Mouse (Mus musculus): ENCODE results near the gene Pdilt.
A peak's percentile ranks its signal among the peaks of the same experiment; 100 is the strongest.
"Not testable (repeated sequence)": the region's sequence is repeated elsewhere in the genome, so short reads cannot be mapped to it uniquely, and the experiment has no call there.

The Pdilt gene

DNA sequence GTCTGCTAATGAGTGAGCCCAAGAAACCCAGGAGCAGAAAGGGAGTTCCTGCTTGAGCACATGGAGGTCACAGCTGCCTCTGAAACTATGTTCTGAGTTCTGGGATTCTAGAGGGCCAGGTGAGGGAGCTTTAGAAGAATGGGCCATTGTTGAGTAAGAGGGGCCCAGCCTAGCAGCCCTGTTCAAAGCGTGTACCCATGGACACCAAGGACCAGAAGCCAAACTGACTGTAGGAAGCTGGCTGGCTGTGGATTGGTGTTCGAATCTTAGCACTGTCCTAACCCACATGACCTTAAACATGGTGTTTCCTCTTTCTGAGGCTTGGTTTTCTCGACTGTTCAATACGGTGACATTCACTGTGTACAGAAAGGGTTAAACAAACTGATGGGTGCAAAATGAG, at the start of gene Pdilt:
Gene Pdilt, minus strand, starts transcription at position 101 of the 400 bp plus-strand sequence.
- no peak for DNase-seq (ENCODE audit: low spot score)

- DNase-seq (ENCODE audit: low spot score) = not testable (repeated sequence)
Measured at GRCm38 (mm10) chr7:119562476-119562875, 39.2 kb upstream of the Pdilt start.

- DNase-seq (ENCODE audit: low spot score) = no peak
Measured at GRCm38 (mm10) chr7:119561441-119561840, 38.2 kb upstream of the Pdilt start.

GRCm38 (mm10) chr7:119560452-119560835, 37.2 kb upstream of the Pdilt start:
- DNase-seq (ENCODE audit: low spot score) = no peak

DNA sequence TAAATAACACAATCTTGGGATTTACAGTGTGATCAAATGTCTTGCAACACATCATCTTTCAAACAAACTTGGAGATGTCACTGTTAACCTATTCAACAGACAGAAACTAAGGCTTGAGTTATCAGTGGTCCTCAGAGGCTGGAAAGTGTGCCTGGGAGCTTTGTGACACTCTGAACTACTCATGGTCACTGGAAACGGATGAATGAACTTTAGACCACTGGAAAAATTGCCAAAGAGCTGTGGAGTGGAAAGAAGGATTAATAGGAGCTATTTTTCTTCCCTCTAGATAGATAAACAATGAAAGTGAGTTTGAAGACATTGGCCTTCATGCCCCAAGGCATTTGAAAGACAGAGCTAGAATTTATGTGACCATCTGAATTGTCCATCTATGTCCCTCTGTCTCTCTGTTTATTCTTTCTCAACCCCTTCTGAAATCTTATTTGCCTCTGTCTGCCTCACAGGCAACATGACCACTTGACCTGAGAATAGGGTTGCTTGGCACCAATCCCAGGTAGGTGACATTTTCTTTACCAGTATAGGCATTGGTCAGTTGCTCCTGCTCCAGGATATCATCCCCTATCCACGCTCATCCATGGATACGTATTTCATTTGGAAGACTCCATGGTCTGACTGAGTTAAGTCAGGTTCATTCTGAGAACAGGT, 36.6 kb upstream of the Pdilt start:
- DNase-seq (ENCODE audit: low spot score) = no peak

GRCm38 (mm10) chr7:119554040-119554439, 30.8 kb upstream of the Pdilt start, which contains the start of gene Acsm2:
TSS of gene Acsm2 (plus strand) at chr7:119554340.
- DNase-seq (ENCODE audit: low spot score) = no peak

DNA sequence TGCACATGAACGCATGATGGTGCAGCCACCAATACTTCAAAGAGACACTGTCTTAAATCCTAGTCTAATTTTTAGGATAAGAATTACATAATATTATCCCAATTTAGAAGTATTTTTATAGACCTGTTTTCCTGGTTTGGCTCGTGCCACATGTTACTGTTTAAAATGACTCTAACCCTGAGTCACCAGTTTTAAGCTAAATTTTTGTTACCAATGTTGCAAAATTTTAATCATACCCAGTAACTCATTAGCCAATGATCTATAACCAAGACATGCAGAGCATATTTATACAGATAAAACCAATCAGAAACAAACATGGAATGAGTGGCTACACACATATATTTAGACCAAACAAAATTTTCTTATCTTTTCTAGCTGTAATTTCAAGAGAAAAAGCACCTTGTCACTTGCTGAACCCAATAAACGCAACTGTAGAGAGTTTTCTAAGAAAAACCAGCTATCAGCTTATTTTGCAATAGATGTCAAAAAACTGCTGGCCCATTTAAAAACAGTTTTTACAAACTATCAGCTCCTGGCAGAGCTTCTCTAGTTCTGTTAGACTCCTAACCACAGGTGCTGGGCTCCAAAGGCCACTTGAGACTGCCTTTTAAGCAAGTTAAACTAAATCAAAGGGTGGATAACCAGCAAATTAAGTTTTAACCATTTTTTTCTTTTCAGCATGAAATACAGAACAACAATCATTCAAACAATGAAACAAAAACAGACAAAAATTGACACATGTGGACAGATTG, 27.4 kb upstream of the Pdilt start:
- DNase-seq (ENCODE audit: low spot score) = no peak

GRCm38 (mm10) chr7:119545572-119545971, 22.3 kb upstream of the Pdilt start:
- DNase-seq (ENCODE audit: low spot score) = no peak

DNA sequence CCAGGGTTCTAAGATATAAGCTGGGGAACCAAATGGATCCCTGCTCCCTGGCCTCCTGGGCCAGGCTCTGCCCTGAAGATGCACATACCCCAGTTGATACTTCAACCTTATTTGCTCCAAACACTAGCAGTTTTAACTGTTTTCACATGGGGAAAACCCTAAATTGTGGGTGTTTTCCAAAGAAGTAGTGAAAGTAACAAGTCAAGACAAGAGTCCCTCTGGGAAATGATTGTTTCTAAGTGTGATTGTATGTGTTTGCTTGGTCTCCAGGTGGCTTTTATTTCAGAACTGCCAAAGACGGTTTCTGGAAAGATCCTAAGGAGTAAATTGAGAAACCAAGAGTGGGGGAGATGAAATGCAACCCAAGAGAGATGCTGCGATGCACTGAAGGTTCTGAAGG, 19.2 kb upstream of the Pdilt start:
- no peak for DNase-seq (ENCODE audit: low spot score)

- DNase-seq (ENCODE audit: low spot score) = no peak
Measured at GRCm38 (mm10) chr7:119534389-119534788, 11.1 kb upstream of the Pdilt start.

DNA sequence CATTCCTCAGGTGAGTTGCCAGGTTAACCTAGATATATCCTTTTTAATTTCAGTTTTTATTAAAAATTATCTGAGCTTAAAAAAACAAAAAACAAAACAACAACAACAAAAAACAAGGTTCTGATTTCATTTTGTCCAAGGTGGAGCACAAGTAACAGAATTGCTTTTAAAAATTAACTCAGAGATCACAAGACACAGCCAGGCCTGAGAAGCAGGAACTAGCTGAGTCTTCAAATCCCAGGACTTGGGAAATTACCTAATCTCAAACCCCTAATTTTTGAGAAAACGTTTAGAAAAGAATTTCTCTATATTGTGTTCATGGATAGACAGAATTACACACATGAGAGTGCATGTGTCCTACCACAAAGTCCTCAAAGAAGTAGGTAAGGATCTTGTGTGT, 9.6 kb upstream of the Pdilt start:
- DNase-seq (ENCODE audit: low spot score) = no peak

- DNase-seq (ENCODE audit: low spot score) = no peak
Measured at GRCm38 (mm10) chr7:119528617-119529016, 5.3 kb upstream of the Pdilt start.

- no peak for DNase-seq (ENCODE audit: low spot score)
Measured at GRCm38 (mm10) chr7:119527548-119527947, 4.3 kb upstream of the Pdilt start.

GRCm38 (mm10) chr7:119527135-119527534, 3.8 kb upstream of the Pdilt start:
- no peak for DNase-seq (ENCODE audit: low spot score)

- DNase-seq (ENCODE audit: low spot score) = no peak
Measured at GRCm38 (mm10) chr7:119526486-119526885, 3.2 kb upstream of the Pdilt start.

DNA sequence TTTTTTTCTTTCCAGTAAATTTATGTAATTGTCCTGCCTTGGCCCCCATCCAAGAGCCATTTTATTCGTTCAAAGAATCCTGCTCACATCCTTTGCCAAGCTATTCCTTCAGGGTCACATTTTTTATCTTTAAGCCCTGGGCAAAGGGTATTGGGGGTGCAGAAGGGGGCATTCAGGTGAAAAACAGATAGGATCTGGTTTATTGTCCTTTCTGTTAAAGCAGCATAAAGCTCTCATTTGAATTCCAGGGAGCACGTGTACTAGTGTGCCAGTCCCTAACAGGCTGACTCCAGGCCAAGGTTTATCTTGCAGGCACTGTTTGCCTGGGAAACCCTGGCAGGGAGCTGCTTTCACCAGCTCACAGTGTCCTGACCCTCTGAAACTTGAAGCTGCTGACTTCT, 2.6 kb upstream of the Pdilt start:
- no peak for DNase-seq (ENCODE audit: low spot score)

DNA sequence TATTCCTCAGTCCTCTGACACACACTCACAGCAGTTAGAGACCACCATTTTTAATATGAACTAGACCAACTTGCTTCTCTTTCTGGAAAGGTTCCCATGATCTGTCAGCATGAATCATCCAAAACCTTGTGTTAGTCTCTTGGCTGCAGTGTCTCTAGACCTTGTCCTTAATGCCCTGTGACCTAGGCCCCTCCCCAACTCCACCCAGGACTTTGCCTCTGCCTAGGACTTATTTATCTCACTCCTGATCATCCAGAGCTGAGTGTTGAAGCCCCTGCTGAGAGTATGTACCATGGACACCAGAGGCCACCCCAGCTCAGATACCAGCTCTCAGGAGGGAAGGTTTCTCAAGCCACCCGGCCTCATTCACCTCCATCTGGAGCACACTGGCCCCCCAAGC, 904 bp downstream of the Pdilt start:
- DNase-seq (ENCODE audit: low spot score) = no peak

- no peak for DNase-seq (ENCODE audit: low spot score)
Measured at GRCm38 (mm10) chr7:119521816-119522215, 1.5 kb downstream of the Pdilt start.

- peak; percentile 86 for DNase-seq (ENCODE audit: low spot score)
Measured at GRCm38 (mm10) chr7:119519654-119520053, 3.6 kb downstream of the Pdilt start.

GRCm38 (mm10) chr7:119519163-119519562, 4.1 kb downstream of the Pdilt start, which contains the start of gene Acsm5:
TSS of gene Acsm5 (plus strand) at chr7:119519463.
- no peak for DNase-seq (ENCODE audit: low spot score)

GRCm38 (mm10) chr7:119516272-119516558, 7.1 kb downstream of the Pdilt start:
- DNase-seq (ENCODE audit: low spot score) = no peak

- DNase-seq (ENCODE audit: low spot score) = peak; percentile 67
Measured at GRCm38 (mm10) chr7:119515492-119516271, 7.6 kb downstream of the Pdilt start.

GRCm38 (mm10) chr7:119513056-119513455, 10.2 kb downstream of the Pdilt start:
- DNase-seq (ENCODE audit: low spot score) = peak; percentile 60

All from layer of hippocampus, adult 11-12 months (tissue).